Mouse (Mus musculus): ENCODE results near the gene Ly6g. TPM values are rescaled to one million over a fixed set of nuclear protein-coding genes. Genes with fewer than 3 reads are reported as not detected.
"Not testable (repeated sequence)": the region's sequence is repeated elsewhere in the genome, so short reads cannot be mapped to it uniquely, and the experiment has no call there.

The Ly6g gene
- polyA plus RNA-seq, 1 experiment: not detected

DNA sequence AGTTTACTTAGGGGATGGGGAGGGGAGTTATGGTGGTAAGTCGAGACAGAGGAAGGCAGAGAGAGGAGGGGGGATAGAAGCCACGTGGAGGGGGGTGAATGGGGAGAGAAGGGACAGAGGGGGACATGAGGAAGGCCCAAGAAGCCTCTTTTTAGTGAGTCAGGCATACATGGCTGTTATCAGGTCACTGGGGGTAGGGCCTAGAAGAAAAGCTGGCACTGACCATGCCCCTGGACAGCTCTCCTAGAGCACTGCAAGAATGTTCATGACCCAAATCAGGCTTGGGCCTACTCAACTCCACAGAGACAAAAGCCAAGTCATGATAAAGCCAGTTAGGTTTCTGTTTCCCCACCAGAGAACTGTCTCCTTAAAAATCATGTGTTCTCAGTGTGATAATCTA, 31.3 kb downstream of the Ly6g start:
- H3K4me1 ChIP-seq (ENCODE audit: control insufficient read depth, insufficient read depth, insufficient read length, low read length): no peaks in the 10 kb centered on the region
- H3K4me3 ChIP-seq (ENCODE audit: insufficient read depth, low read depth, low read length): no peak overlapping the region
- H3K27ac ChIP-seq (replicated peaks; ENCODE audit: low read depth, low read length): no peak overlapping the region

DNA sequence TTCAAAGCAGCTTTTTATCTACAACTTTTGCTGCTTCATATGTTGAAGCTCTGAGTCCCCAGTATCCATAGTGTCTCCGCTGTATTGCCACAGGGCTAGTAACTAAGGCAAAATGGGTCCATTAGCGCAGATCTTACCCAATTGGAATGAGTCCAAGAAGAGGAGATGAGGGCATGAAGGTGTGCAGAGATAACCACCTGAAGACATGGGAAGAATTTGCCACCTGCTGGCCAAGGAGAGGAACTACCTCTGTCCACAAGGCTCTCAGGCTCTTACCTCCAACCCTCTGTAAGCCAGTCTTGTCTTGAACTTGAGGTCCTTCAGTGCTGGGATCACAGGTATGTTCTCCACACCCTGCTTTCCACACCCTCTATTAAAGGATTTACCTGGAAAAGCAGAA, 34.1 kb downstream of the Ly6g start:
- H3K4me3 ChIP-seq (ENCODE audit: insufficient read depth, low read depth, low read length): no peak overlapping the region
- H3K27ac ChIP-seq (replicated peaks; ENCODE audit: low read depth, low read length): no peak overlapping the region

DNA sequence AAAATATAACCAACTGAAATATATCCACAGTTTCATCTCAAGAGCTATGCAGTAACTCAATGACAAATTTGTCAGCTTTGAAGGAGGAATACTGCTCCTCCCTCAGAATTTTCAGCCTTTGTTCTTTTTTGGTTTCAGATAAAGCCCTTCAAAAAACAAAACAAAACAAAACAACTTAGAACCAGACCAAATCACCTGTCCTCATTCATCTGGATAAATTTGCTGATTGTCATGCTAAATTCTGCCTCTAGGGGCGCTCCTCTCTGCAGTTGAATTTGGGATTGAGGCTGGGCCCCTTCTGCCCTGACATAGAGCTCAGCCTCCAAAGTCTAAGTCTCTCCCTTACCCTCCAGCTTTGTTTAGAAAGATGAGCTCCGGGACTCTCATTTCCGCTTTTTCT, 35.5 kb downstream of the Ly6g start:
- not testable (repeated sequence) for H3K4me1 ChIP-seq (ENCODE audit: control insufficient read depth, insufficient read depth, insufficient read length, low read length); H3K4me3 ChIP-seq (ENCODE audit: insufficient read depth, low read depth, low read length); H3K27ac ChIP-seq (replicated peaks; ENCODE audit: low read depth, low read length)

More for the DNA sequence above, 34.1 kb downstream of the Ly6g start:
- no peaks in the 10 kb centered on the region for H3K4me1 ChIP-seq (ENCODE audit: control insufficient read depth, insufficient read depth, insufficient read length, low read length)

Other genes starting within 250 kb of the Ly6g start
- gene Ly6i, start 171.8 kb upstream of the Ly6g start, polyA plus RNA-seq (2012; ENCODE audit: insufficient read depth, insufficient read length, missing spikeins): not detected in 2 replicates
- 160 and 165 TPM in 2 replicates for gene Ly6a, start 157.2 kb upstream of the Ly6g start, polyA plus RNA-seq (2012; ENCODE audit: insufficient read depth, insufficient read length, missing spikeins)
- gene Ly6c1, start 106.4 kb upstream of the Ly6g start, polyA plus RNA-seq (2012; ENCODE audit: insufficient read depth, insufficient read length, missing spikeins): 148 and 362 TPM in 2 replicates
- gene Ly6c2, start 43.3 kb upstream of the Ly6g start, polyA plus RNA-seq (2012; ENCODE audit: insufficient read depth, insufficient read length, missing spikeins): 2.5 and 3.0 TPM in 2 replicates
- gene BC025446, start 61.1 kb downstream of the Ly6g start, polyA plus RNA-seq (2012; ENCODE audit: insufficient read depth, insufficient read length, missing spikeins): not detected in 2 replicates
- gene Ly6f, start 113.2 kb downstream of the Ly6g start, polyA plus RNA-seq (2012; ENCODE audit: insufficient read depth, insufficient read length, missing spikeins): not detected in 2 replicates

Data from brown adipose tissue, adult 24 weeks (tissue).